Mouse (Mus musculus) liver, embryonic 14.5 days (tissue): ENCODE results near the gene Ccdc96.
A peak's percentile ranks its signal among the peaks of the same experiment; 100 is the strongest.

Source experiments
- CTCF ChIP-seq: IDR thresholded peaks from 2 replicates; pipeline ENCODE4 v1.5.1; 2016; ENCODE audit warnings: antibody characterized with exemption, low read depth, control low read depth
- EP300 ChIP-seq: IDR thresholded peaks from 2 replicates; pipeline ENCODE4 v1.6.1; 2016; ENCODE audit warnings: antibody characterized with exemption, low read depth

DNA sequence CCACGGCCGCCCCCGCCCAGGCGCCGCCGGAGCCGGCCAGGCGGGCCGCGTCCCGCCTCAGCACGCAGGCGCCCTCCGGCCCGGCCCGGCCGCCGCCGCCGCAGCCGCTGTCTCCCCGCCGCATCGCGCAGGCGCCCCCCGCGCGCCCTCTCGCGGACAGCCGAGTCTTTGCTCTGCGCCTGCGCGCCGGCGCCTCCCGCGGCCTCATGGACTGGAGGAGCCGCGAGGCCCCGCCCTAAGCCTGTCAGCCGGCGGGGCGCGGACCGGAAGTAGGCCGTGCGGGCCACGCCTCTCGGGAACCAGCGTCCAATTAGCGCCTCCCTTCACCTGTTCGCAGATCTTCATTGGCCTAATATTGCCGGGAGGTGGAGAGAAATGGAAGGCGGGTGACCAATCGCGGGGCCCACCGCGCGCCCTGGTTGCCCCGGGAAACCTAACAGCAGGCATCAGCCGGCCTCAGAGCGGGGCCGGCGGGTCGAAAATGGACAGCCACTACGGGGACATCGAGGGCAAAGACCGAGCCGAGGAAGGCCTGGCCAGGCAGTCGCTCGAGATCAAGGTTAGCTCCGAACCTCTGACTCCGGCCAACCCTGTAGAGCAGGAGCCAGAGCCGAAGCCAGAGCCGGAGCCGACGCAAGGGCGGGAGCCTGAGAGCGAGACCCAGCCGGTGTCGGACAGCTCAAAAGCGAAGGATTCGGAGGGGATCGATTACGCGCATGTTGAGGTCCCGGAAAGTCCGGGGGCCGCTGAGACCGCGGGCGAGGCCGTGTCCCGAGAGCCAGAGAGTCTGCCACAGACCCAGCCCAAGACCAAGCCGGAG is at the start of gene Ccdc96, which contains the start of gene Tada2b:
- TF ChIP-seq CTCF (peak; percentile 50), EP300 (no peak)
